ENCODE assay signal across 27 mouse cellular contexts in the genomic region with DNA sequence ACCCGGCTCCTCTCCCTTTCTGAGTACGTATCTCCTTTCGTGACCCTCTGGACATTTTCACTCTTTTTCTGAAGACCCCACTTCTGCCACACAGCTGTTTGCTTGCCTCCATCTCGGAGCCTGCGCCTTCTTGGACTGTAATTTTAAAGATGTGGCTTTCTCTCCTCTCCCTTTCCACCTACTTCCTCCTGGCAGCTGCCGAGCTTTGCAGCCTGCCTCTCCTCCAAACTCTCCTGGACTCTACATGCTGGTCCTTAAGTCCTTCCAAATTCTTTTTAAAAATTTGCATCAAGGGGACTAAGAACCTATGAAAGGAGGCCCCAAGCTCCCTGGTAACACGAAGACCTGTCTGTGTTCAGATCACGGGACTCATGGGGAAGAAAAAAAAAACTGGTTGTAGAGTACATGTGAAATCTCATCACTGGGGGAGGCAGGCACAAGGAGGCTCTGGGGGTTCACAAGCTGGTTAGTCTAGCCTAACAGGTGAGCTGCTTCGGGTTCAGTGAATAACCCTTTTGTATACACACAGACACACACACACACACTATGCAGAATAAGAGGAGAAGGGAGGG. TPM values are rescaled to one million over a fixed set of nuclear protein-coding genes. Genes with fewer than 3 reads are reported as not detected.
DNase-seq lines count a peak whose midpoint lies in the region; ATAC-seq and TF ChIP-seq lines count a peak whose summit lies in the region.
"Had no signal": no experiment of that assay in that cellular context is flagged by ENCODE, and none has a peak within 500 bp of the region (broad histone marks: within the 10 kb centered on the region; RNA-seq: fewer than 3 reads in every experiment).

No protein-coding gene starts in this region.

- no peaks in the 10 kb centered on the region; the same call in 1 of the 2 replicates for H3K27me3 ChIP-seq in hindbrain, embryonic 10.5 days (ENCODE audit: insufficient read depth, poor library complexity, severe bottlenecking)
- H3K27me3 ChIP-seq in hindbrain, embryonic 13.5 days = no peaks in the 10 kb centered on the region
- no peaks in the 10 kb centered on the region for H3K27me3 ChIP-seq in thymus, adult 2 months (ENCODE audit: control insufficient read depth, insufficient read depth, low read length)
- H3K27me3 ChIP-seq: embryonic facial prominence, embryonic 12.5 days; heart, embryonic 13.5 days; intestine, embryonic 15.5 days; limb, embryonic 12.5 days; lung, embryonic 15.5 days had no signal

- 0 out of 2 replicates have a peak, but pooled peaks cover 18% of the 10 kb centered on the region for H3K4me1 ChIP-seq in hindbrain, embryonic 10.5 days (replicated peaks)
- H3K4me1 ChIP-seq in hindbrain, embryonic 13.5 days (replicated peaks) = peaks cover 3% of the 10 kb centered on the region; the same call in 1 of the 2 replicates
- peaks cover 41% of the 10 kb centered on the region for H3K4me1 ChIP-seq in thymus, adult 2 months (replicated peaks; ENCODE audit: control insufficient read depth, insufficient read depth, low read length)
- peaks cover 49% of the 10 kb centered on the region for H3K4me1 ChIP-seq in bone marrow macrophage, adult 2 months (ENCODE audit: control insufficient read depth, insufficient read depth, low read length)
- H3K4me1 ChIP-seq: embryonic facial prominence, embryonic 12.5 days had no signal

- H3K36me3 ChIP-seq in hindbrain, embryonic 10.5 days = no peaks in the 10 kb centered on the region
- no peaks in the 10 kb centered on the region for H3K36me3 ChIP-seq in hindbrain, embryonic 13.5 days
- H3K36me3 ChIP-seq in thymus, adult 2 months (ENCODE audit: control insufficient read depth, insufficient read depth, low read length) = no peaks in the 10 kb centered on the region
- H3K36me3 ChIP-seq: embryonic facial prominence, embryonic 12.5 days; heart, embryonic 13.5 days; intestine, embryonic 15.5 days; limb, embryonic 12.5 days; lung, embryonic 15.5 days had no signal

- DNase-seq in hindbrain, embryonic 10.5 days (ENCODE audit: low spot score) = no peak
- no peak for DNase-seq in thymus, adult 2 months
- DNase-seq in thymus, postnatal 10 days (ENCODE audit: low spot score in 2 of 2) = no peak
- peak; percentile 32 for DNase-seq in thymus, postnatal 25 days
- no peak for DNase-seq in cerebellum, postnatal 4 days (ENCODE audit: low spot score in 2 of 2)
- DNase-seq in spleen, postnatal 4 days (ENCODE audit: low spot score in 2 of 2) = no peak
- DNase-seq: adrenal gland, postnatal 36 days; cerebellum, adult 8-10 months; cerebellum, postnatal 36 days; embryo, embryonic 11 days; heart, adult 2 months; heart, postnatal 10 days; kidney, adult 2 months; layer of hippocampus, adult 9-11 months; midbrain, embryonic 14.5 days; right cerebral cortex, adult 18-20 months had no signal

- no peak for TF ChIP-seq POLR2A in thymus, adult 2 months (IDR thresholded peaks at IDR 0.05; ENCODE audit: control insufficient read depth, extremely low read depth, insufficient read depth, low read length, poor library complexity)
- TF ChIP-seq POLR2A in bone marrow macrophage, adult 2 months (IDR thresholded peaks at IDR 0.05; ENCODE audit: borderline replicate concordance, low read depth, low read length) = no peak

- no peaks in the 10 kb centered on the region for H3K9me3 ChIP-seq in hindbrain, embryonic 10.5 days
- no peaks in the 10 kb centered on the region for H3K9me3 ChIP-seq in hindbrain, embryonic 13.5 days
- H3K9me3 ChIP-seq: embryonic facial prominence, embryonic 12.5 days; heart, embryonic 13.5 days; intestine, embryonic 15.5 days; limb, embryonic 12.5 days; lung, embryonic 15.5 days had no signal

- ATAC-seq in hindbrain, embryonic 13.5 days (ENCODE audit: low FRiP score) = no peak
- ATAC-seq: forebrain, embryonic 14.5 days; hindbrain, embryonic 16.5 days; intestine, embryonic 15.5 days had no signal

- no peak overlapping the region for H3K4me2 ChIP-seq in hindbrain, embryonic 13.5 days
- H3K4me2 ChIP-seq: embryonic facial prominence, embryonic 12.5 days; heart, embryonic 13.5 days; intestine, embryonic 15.5 days; limb, embryonic 12.5 days; liver, embryonic 11.5 days; lung, embryonic 15.5 days had no signal

- no peak for TF ChIP-seq CTCF in thymus, adult 2 months (IDR thresholded peaks at IDR 0.05; ENCODE audit: borderline replicate concordance, control insufficient read depth, extremely low read depth, insufficient read depth, low read length, poor library complexity)
- no peak for TF ChIP-seq CTCF in bone marrow macrophage, adult 2 months (IDR thresholded peaks at IDR 0.05; ENCODE audit: low read depth, low read length)

- H3K4me3 ChIP-seq in hindbrain, embryonic 10.5 days = no peak overlapping the region
- H3K4me3 ChIP-seq in hindbrain, embryonic 13.5 days = no peak overlapping the region
- H3K4me3 ChIP-seq in thymus, adult 2 months (ENCODE audit: control insufficient read depth, insufficient read depth, low read length) = no peak overlapping the region
- peak overlapping the region; percentile 53 for H3K4me3 ChIP-seq in bone marrow macrophage, adult 2 months (ENCODE audit: insufficient read depth, low read length)
- H3K4me3 ChIP-seq: embryonic facial prominence, embryonic 12.5 days; heart, adult 2 months; heart, embryonic 13.5 days; intestine, embryonic 15.5 days; limb, embryonic 12.5 days; lung, embryonic 15.5 days had no signal

- 0 out of 2 replicates have a peak overlapping the region, but pooled peaks have one; percentile 3 for H3K27ac ChIP-seq in hindbrain, embryonic 10.5 days
- no peak overlapping the region for H3K27ac ChIP-seq in hindbrain, embryonic 13.5 days
- peak overlapping the region; percentile 93 for H3K27ac ChIP-seq in thymus, adult 2 months (ENCODE audit: control insufficient read depth, insufficient read depth, low read length)
- peak overlapping the region; percentile 99 for H3K27ac ChIP-seq in bone marrow macrophage, adult 2 months (ENCODE audit: insufficient read depth, low read depth, low read length)
- H3K27ac ChIP-seq: embryonic facial prominence, embryonic 12.5 days; heart, adult 2 months; heart, embryonic 13.5 days; intestine, embryonic 15.5 days; kidney, postnatal 0 days; limb, embryonic 12.5 days; lung, embryonic 15.5 days had no signal

- WGBS in hindbrain, embryonic 10.5 days = 79% methylated on average over 9 of the region's 9 CpGs
- 80% methylated on average over 9 of the region's 9 CpGs for WGBS in hindbrain, embryonic 13.5 days
- 23% methylated on average over 9 of the region's 9 CpGs for WGBS in thymus, adult 2 months

- H3K9ac ChIP-seq in hindbrain, embryonic 13.5 days = no peak overlapping the region
- H3K9ac ChIP-seq: embryonic facial prominence, embryonic 12.5 days; heart, embryonic 13.5 days; intestine, embryonic 15.5 days; limb, embryonic 12.5 days; lung, embryonic 15.5 days had no signal

RNA-seq across cellular contexts. Expression of gene Ncoa3, which starts 35.1 kb away (rescaled TPM):
- 14.6 and 16.6 TPM in 2 replicates for polyA plus RNA-seq in hindbrain, embryonic 10.5 days (2016; fragmentation: Nextera tagmentation; extraction: Ambion mirVana)
- 12.0 and 13.1 TPM in 2 replicates for polyA plus RNA-seq in hindbrain, embryonic 13.5 days (2015; fragmentation: Nextera tagmentation; extraction: Ambion mirVana)
- 70.0 and 73.4 TPM in 2 replicates for polyA plus RNA-seq in thymus, adult 2 months (2012; rRNA removed)
- 118 and 119 TPM in 2 replicates for polyA plus RNA-seq in bone marrow macrophage, adult 2 months (2012; ENCODE audit: insufficient read depth, insufficient read length, missing spikeins)

RNA-seq across cellular contexts. Expression of gene Zmynd8, which starts 58.5 kb away (rescaled TPM):
- 60.0 and 65.2 TPM in 2 replicates for polyA plus RNA-seq in hindbrain, embryonic 10.5 days (2016; fragmentation: Nextera tagmentation; extraction: Ambion mirVana)
- polyA plus RNA-seq in hindbrain, embryonic 13.5 days (2015; fragmentation: Nextera tagmentation; extraction: Ambion mirVana) = 82.2 and 86.6 TPM in 2 replicates
- polyA plus RNA-seq in thymus, adult 2 months (2012; rRNA removed) = 30.3 and 30.9 TPM in 2 replicates
- 97.8 and 99.5 TPM in 2 replicates for polyA plus RNA-seq in bone marrow macrophage, adult 2 months (2012; ENCODE audit: insufficient read depth, insufficient read length, missing spikeins)
